Mouse (Mus musculus) heart, adult 10 weeks (tissue): ENCODE measurements around the gene Mptx2. TPM values are rescaled to one million over a fixed set of nuclear protein-coding genes. Genes with fewer than 3 reads are reported as not detected.

ENCODE experiments used
- polyA plus RNA-seq: library from polyadenylated mRNA; stranded (reverse); fragments of 350-450 nt; fragmentation: Illumina TruSeq; extraction: RNeasy Lipid Tissue Mini Kit (QIAGEN cat#74804); gene quantifications from one replicate; pipeline ENCODE4 v1.2.3, GENCODE M21; 2014; ENCODE audit warnings: low read depth, low replicate concordance

Mptx2 gene
- not detected for polyA plus RNA-seq

GRCm38 (mm10) chr1:173277677-173278076 lies at the start of gene Mptx2:
Mptx2 (minus strand) TSS chr1:173277777.

GRCm38 (mm10) chr1:173265701-173266100 lies 11.9 kb downstream of the Mptx2 start, which contains the start of gene Olfr418:
Olfr418 (plus strand) TSS chr1:173266001.

GRCm38 (mm10) chr1:173227081-173227480 lies 50.5 kb downstream of the Mptx2 start, which contains the start of gene Fcer1a:
Fcer1a (minus strand) TSS chr1:173227214.

Other genes with a start within 250 kb of the Mptx2 start
- not detected for gene Olfr1408, start 140.4 kb downstream of the Mptx2 start, polyA plus RNA-seq
- gene Olfr1406, start 87.1 kb downstream of the Mptx2 start, polyA plus RNA-seq, result not detected
- gene Olfr218, start 80.0 kb downstream of the Mptx2 start, polyA plus RNA-seq, result not detected
- gene Olfr1404, start 65.4 kb downstream of the Mptx2 start, polyA plus RNA-seq, result not detected
- not detected for gene Fcer1a, start 50.6 kb downstream of the Mptx2 start, polyA plus RNA-seq
- gene Olfr418, start 11.8 kb downstream of the Mptx2 start, polyA plus RNA-seq, result not detected
- not detected for gene Ackr1, start 56.0 kb upstream of the Mptx2 start, polyA plus RNA-seq
- 0.94 TPM for gene Aim2, start 73.1 kb upstream of the Mptx2 start, polyA plus RNA-seq
- 1.4 TPM for gene Cadm3, start 89.9 kb upstream of the Mptx2 start, polyA plus RNA-seq
- 1.1 TPM for gene Ifi206, start 213.3 kb upstream of the Mptx2 start, polyA plus RNA-seq